Mouse (Mus musculus) heart, embryonic 14.5 days (tissue): ENCODE measurements around the gene Ankib1. TPM values are rescaled to one million over a fixed set of nuclear protein-coding genes. Genes with fewer than 3 reads are reported as not detected.

Experiments used
- ATAC-seq: fragments of 200-750 bp; cut with Nextera tagmentation; 2 replicates; pipeline ENCODE4 v1.8.0; 2017; ENCODE audit warnings: low read depth, moderate TSS enrichment; ENCODE audit not compliant: insufficient number of reproducible peaks, insufficient read depth, low FRiP score
- H3K27ac ChIP-seq, 2 experiments: fragments of 200-500 bp in 1 of 2; fragments of 300-500 bp in 1 of 2; sonication (generic) in 1 of 2; replicated peaks in 1 of 2; 2 replicates each; pipeline ENCODE4 v1.5.1; 2012 to 2014; ENCODE audit warnings: low read depth in 2 of 2, low read length in 2 of 2, control low read depth in 1 of 2, mild to moderate bottlenecking in 1 of 2, mixed read lengths in 1 of 2; ENCODE audit not compliant: control insufficient read depth in 1 of 2, insufficient read depth in 1 of 2
- H3K27me3 ChIP-seq: fragments of 300-500 bp; sonication (generic); 2 replicates; pipeline ENCODE4 v1.6.1; 2014; ENCODE audit warnings: mild to moderate bottlenecking, low read length, control low read depth; ENCODE audit not compliant: control insufficient read depth, insufficient read depth
- H3K36me3 ChIP-seq: fragments of 300-500 bp; sonication (generic); 2 replicates; pipeline ENCODE4 v1.6.1; 2014; ENCODE audit warnings: mild to moderate bottlenecking, control low read depth, low read length, mixed read lengths; ENCODE audit not compliant: control insufficient read depth, insufficient read depth
- H3K4me1 ChIP-seq, 2 experiments: fragments of 200-500 bp in 1 of 2; fragments of 300-500 bp in 1 of 2; sonication (generic) in 1 of 2; 2 replicates each; pipeline ENCODE4 v1.6.1; 2012 to 2014; ENCODE audit warnings: low read length in 2 of 2, control low read depth in 1 of 2, mixed read lengths in 1 of 2; ENCODE audit not compliant: control insufficient read depth in 2 of 2, insufficient read depth in 2 of 2
- H3K4me2 ChIP-seq: fragments of 300-500 bp; sonication (generic); 2 replicates; pipeline ENCODE4 v1.6.1; 2014; ENCODE audit warnings: mild to moderate bottlenecking, low read length
- H3K4me3 ChIP-seq, 2 experiments: fragments of 200-500 bp in 1 of 2; fragments of 300-500 bp in 1 of 2; sonication (generic) in 1 of 2; 2 replicates each; pipeline ENCODE4 v1.5.1; 2012 to 2014; ENCODE audit warnings: low read length in 2 of 2, mild to moderate bottlenecking in 2 of 2, control low read depth in 1 of 2, low read depth in 1 of 2, moderate library complexity in 1 of 2; ENCODE audit not compliant: control insufficient read depth in 1 of 2, insufficient read depth in 1 of 2
- H3K9ac ChIP-seq: fragments of 300-500 bp; sonication (generic); 2 replicates; pipeline ENCODE4 v1.6.1; 2014; ENCODE audit warnings: mild to moderate bottlenecking, low read length
- H3K9me3 ChIP-seq: fragments of 300-500 bp; sonication (generic); 2 replicates; pipeline ENCODE4 v1.6.1; 2016; ENCODE audit warnings: low read length, control low read depth; ENCODE audit not compliant: control insufficient read depth
- WGBS: fragments of 180-500 bp; shearing (Covaris S2); extraction: QIAGEN DNeasy Blood & Tissue Kit; methylation state at CpG from one replicate; pipeline ENCODE4 v1.1.7; 2014; 5-methylcytosine and 5-hydroxymethylcytosine counted together
- polyA plus RNA-seq: library from polyadenylated mRNA; unstranded; fragments of >200 nt; fragmentation: Nextera tagmentation; extraction: Ambion mirVana; gene quantifications from 2 replicates; pipeline ENCODE4 v1.2.1, GENCODE M21; 2014

The Ankib1 gene
- polyA plus RNA-seq, 1 experiment from 2014 or later, result 8.0 TPM

- Histone ChIP-seq H3K36me3 (peaks cover 62% of the 10 kb centered on the region), H3K27me3 (no peaks in the 10 kb centered on the region), H3K4me3 (no peak overlapping the region), H3K4me1 (peaks cover 0 to 14% of the 10 kb centered on the region in 2 experiments; a peak in 3 of 4 replicates), H3K27ac (no peak overlapping the region), H3K9me3 (no peaks in the 10 kb centered on the region), H3K4me2 (no peak overlapping the region), H3K9ac (no peak overlapping the region)
- WGBS, result 74% methylated on average over 2 of the region's 2 CpGs
- no peak for ATAC-seq
These were observed 79.3 kb downstream of the Ankib1 start for GRCm38 (mm10) chr5:3723415-3723814.

- H3K27me3 ChIP-seq, result no peaks in the 10 kb centered on the region
- H3K4me3 ChIP-seq, result no peak overlapping the region
- peaks cover 0 to 14% of the 10 kb centered on the region in 2 experiments; a peak in 3 of 4 replicates for H3K4me1 ChIP-seq
- no peak overlapping the region for H3K9ac ChIP-seq
- H3K27ac ChIP-seq, result peak overlapping the region; percentile 17 to 44; a peak in 1 of 4 replicates
- H3K36me3 ChIP-seq, result peaks cover 62% of the 10 kb centered on the region
- WGBS, result 64% methylated on average over 2 of the region's 2 CpGs
- H3K9me3 ChIP-seq, result no peaks in the 10 kb centered on the region
- ATAC-seq, result no peak
- no peak overlapping the region for H3K4me2 ChIP-seq
These were observed 79.9 kb downstream of the Ankib1 start for GRCm38 (mm10) chr5:3722873-3723272.

GRCm38 (mm10) chr5:3719371-3719770, 83.4 kb downstream of the Ankib1 start:
- Histone ChIP-seq H3K36me3 (peaks cover 55% of the 10 kb centered on the region), H3K27me3 (no peaks in the 10 kb centered on the region), H3K4me3 (no peak overlapping the region), H3K4me2 (no peak overlapping the region), H3K9ac (no peak overlapping the region), H3K4me1 (peaks cover 0 to 14% of the 10 kb centered on the region in 2 experiments; a peak in 3 of 4 replicates), H3K27ac (no peak overlapping the region), H3K9me3 (no peaks in the 10 kb centered on the region)
- no peak for ATAC-seq
- WGBS, result 76% methylated on average over 4 of the region's 4 CpGs

GRCm38 (mm10) chr5:3715800-3716199, 86.9 kb downstream of the Ankib1 start:
- Histone ChIP-seq H3K27ac (no peak overlapping the region), H3K4me3 (no peak overlapping the region), H3K4me2 (no peak overlapping the region), H3K9me3 (no peaks in the 10 kb centered on the region), H3K4me1 (no peaks in the 10 kb centered on the region), H3K36me3 (peaks cover 52% of the 10 kb centered on the region), H3K27me3 (no peaks in the 10 kb centered on the region), H3K9ac (no peak overlapping the region)
- no peak for ATAC-seq
- 94% methylated on average over 5 of the region's 5 CpGs for WGBS

- H3K4me3 ChIP-seq, result no peak overlapping the region
- H3K9ac ChIP-seq, result no peak overlapping the region
- no peak for ATAC-seq
- peaks cover 53% of the 10 kb centered on the region for H3K36me3 ChIP-seq
- H3K27ac ChIP-seq, result no peak overlapping the region
- 92% methylated on average over 4 of the region's 4 CpGs for WGBS
- no peaks in the 10 kb centered on the region for H3K4me1 ChIP-seq
- no peaks in the 10 kb centered on the region for H3K9me3 ChIP-seq
- no peaks in the 10 kb centered on the region for H3K27me3 ChIP-seq
- H3K4me2 ChIP-seq, result no peak overlapping the region
These were observed 100.5 kb downstream of the Ankib1 start for GRCm38 (mm10) chr5:3702180-3702579.

GRCm38 (mm10) chr5:3700025-3700424, 102.7 kb downstream of the Ankib1 start:
- Histone ChIP-seq H3K4me1 (no peaks in the 10 kb centered on the region), H3K4me2 (no peak overlapping the region), H3K27ac (no peak overlapping the region), H3K9ac (no peak overlapping the region), H3K9me3 (no peaks in the 10 kb centered on the region), H3K27me3 (no peaks in the 10 kb centered on the region), H3K4me3 (no peak overlapping the region), H3K36me3 (peaks cover 52% of the 10 kb centered on the region)
- ATAC-seq, result no peak
- WGBS, result 93% methylated on average over 5 of the region's 5 CpGs

GRCm38 (mm10) chr5:3696031-3696430, 106.7 kb downstream of the Ankib1 start:
- WGBS, result 74% methylated on average over 3 of the region's 3 CpGs
- no peak overlapping the region for H3K4me2 ChIP-seq
- no peak overlapping the region for H3K27ac ChIP-seq
- H3K9ac ChIP-seq, result no peak overlapping the region
- H3K27me3 ChIP-seq, result no peaks in the 10 kb centered on the region
- no peak for ATAC-seq
- no peaks in the 10 kb centered on the region for H3K4me1 ChIP-seq
- peaks cover 70% of the 10 kb centered on the region for H3K36me3 ChIP-seq
- H3K9me3 ChIP-seq, result no peaks in the 10 kb centered on the region
- no peak overlapping the region for H3K4me3 ChIP-seq

GRCm38 (mm10) chr5:3695191-3695590, 107.5 kb downstream of the Ankib1 start:
- Histone ChIP-seq H3K27ac (no peak overlapping the region), H3K4me3 (no peak overlapping the region), H3K4me1 (no peaks in the 10 kb centered on the region), H3K4me2 (no peak overlapping the region), H3K9ac (no peak overlapping the region), H3K36me3 (peaks cover 63% of the 10 kb centered on the region), H3K27me3 (no peaks in the 10 kb centered on the region), H3K9me3 (no peaks in the 10 kb centered on the region)
- ATAC-seq, result no peak
- 72% methylated on average over 4 of the region's 4 CpGs for WGBS
